Mouse (Mus musculus): ENCODE data around the gene Topbp1. TPM values are rescaled to one million over a fixed set of nuclear protein-coding genes. Genes with fewer than 3 reads are reported as not detected.

Topbp1 gene
- polyA plus RNA-seq, 1 experiment from 2014 or later = 33.1 TPM

GRCm38 (mm10) chr9:103365290-103366247 lies 60.6 kb downstream of the Topbp1 start, which contains the start of gene Cdv3:
Gene Cdv3, minus strand, starts transcription at chr9:103365840.
- ATAC-seq (replicated peaks; ENCODE audit: low FRiP score, low read depth) (peak; percentile 98), DNase-seq (ENCODE audit: low spot score) (peak; percentile 100)
- H3K9ac ChIP-seq (ENCODE audit: low read depth, low read length) = peak within 1 kb of the TSS; percentile 95
- peaks cover 15% of the 10 kb centered on the region; the same call in 1 of the 2 replicates for H3K4me1 ChIP-seq (replicated peaks; ENCODE audit: insufficient read depth, low read length)
- peak within 1 kb of the TSS; percentile 78 for H3K4me3 ChIP-seq (replicated peaks; ENCODE audit: low read depth, low read length)
- peak within 1 kb of the TSS; percentile 86 for H3K4me2 ChIP-seq (ENCODE audit: low read length)
- no peaks in the 10 kb centered on the region for H3K27me3 ChIP-seq (ENCODE audit: insufficient read depth, low read length)
- WGBS = 2% methylated on average over 84 of the region's 95 CpGs
- peaks cover 10% of the 10 kb centered on the region; the same call in 1 of the 2 replicates for H3K36me3 ChIP-seq (ENCODE audit: insufficient read depth, low read length)
- TF ChIP-seq CTCF (IDR thresholded peaks at IDR 0.05; ENCODE audit: low read depth) = peak; percentile 43
- H3K9me3 ChIP-seq (replicated peaks; ENCODE audit: low read length) = no peaks in the 10 kb centered on the region
- peak within 1 kb of the TSS; percentile 97 for H3K27ac ChIP-seq

GRCm38 (mm10) chr9:103366356-103366755 lies 61.3 kb downstream of the Topbp1 start:
- Histone ChIP-seq H3K27ac (peak overlapping the region; percentile 58), H3K36me3 (ENCODE audit: insufficient read depth, low read length) (0 out of 2 replicates have a peak, but pooled peaks cover 8% of the 10 kb centered on the region), H3K4me1 (replicated peaks; ENCODE audit: insufficient read depth, low read length) (peaks cover 15% of the 10 kb centered on the region; the same call in 1 of the 2 replicates), H3K4me2 (ENCODE audit: low read length) (peak overlapping the region; percentile 45), H3K9ac (ENCODE audit: low read depth, low read length) (no peak overlapping the region), H3K9me3 (replicated peaks; ENCODE audit: low read length) (no peaks in the 10 kb centered on the region), H3K4me3 (replicated peaks; ENCODE audit: low read depth, low read length) (peak overlapping the region; percentile 16; the same call in 1 of the 2 replicates), H3K27me3 (ENCODE audit: insufficient read depth, low read length) (no peaks in the 10 kb centered on the region)
- 56% methylated on average over 9 of the region's 9 CpGs for WGBS
- DNase-seq (ENCODE audit: low spot score) (no peak), ATAC-seq (replicated peaks; ENCODE audit: low FRiP score, low read depth) (no peak)
- no peak for TF ChIP-seq CTCF (IDR thresholded peaks at IDR 0.05; ENCODE audit: low read depth)

DNA sequence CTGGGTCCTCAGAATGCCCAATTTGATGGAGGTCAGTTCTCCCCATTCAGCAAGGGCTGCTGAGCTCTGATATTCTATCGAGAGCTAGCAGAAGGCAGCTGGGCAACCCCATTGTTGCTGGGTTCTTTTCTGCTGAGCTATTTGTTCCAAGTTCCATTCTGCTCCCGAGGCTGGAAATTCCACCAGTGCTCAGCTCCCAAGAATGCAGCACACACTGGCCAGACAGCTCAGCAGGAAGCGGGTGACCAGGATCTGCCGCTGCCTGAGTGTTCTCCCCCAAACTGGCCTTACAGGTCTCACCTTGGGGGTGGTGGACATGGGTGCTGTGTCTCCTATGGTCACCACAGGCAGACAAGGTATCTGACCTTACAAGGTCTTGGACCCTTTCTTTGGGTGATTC lies 64.9 kb downstream of the Topbp1 start:
- Histone ChIP-seq H3K27ac (no peak overlapping the region), H3K27me3 (ENCODE audit: insufficient read depth, low read length) (no peaks in the 10 kb centered on the region), H3K4me1 (replicated peaks; ENCODE audit: insufficient read depth, low read length) (0 out of 2 replicates have a peak, but pooled peaks cover 7% of the 10 kb centered on the region), H3K36me3 (ENCODE audit: insufficient read depth, low read length) (no peaks in the 10 kb centered on the region), H3K4me3 (replicated peaks; ENCODE audit: low read depth, low read length) (no peak overlapping the region), H3K9me3 (replicated peaks; ENCODE audit: low read length) (no peaks in the 10 kb centered on the region), H3K9ac (ENCODE audit: low read depth, low read length) (no peak overlapping the region), H3K4me2 (ENCODE audit: low read length) (no peak overlapping the region)
- 74% methylated on average over 4 of the region's 4 CpGs for WGBS
- no peak for TF ChIP-seq CTCF (IDR thresholded peaks at IDR 0.05; ENCODE audit: low read depth)
- DNase-seq (ENCODE audit: low spot score) (no peak), ATAC-seq (replicated peaks; ENCODE audit: low FRiP score, low read depth) (no peak)

- 81% methylated on average over 5 of the region's 5 CpGs for WGBS
- H3K27me3 ChIP-seq (ENCODE audit: insufficient read depth, low read length) = no peaks in the 10 kb centered on the region
- no peak overlapping the region for H3K27ac ChIP-seq
- no peak for TF ChIP-seq CTCF (IDR thresholded peaks at IDR 0.05; ENCODE audit: low read depth)
- DNase-seq (ENCODE audit: low spot score) (no peak), ATAC-seq (replicated peaks; ENCODE audit: low FRiP score, low read depth) (no peak)
- no peaks in the 10 kb centered on the region for H3K9me3 ChIP-seq (replicated peaks; ENCODE audit: low read length)
- H3K4me3 ChIP-seq (replicated peaks; ENCODE audit: low read depth, low read length) = no peak overlapping the region
- no peak overlapping the region for H3K4me2 ChIP-seq (ENCODE audit: low read length)
- H3K4me1 ChIP-seq (replicated peaks; ENCODE audit: insufficient read depth, low read length) = no peaks in the 10 kb centered on the region
- H3K36me3 ChIP-seq (ENCODE audit: insufficient read depth, low read length) = no peaks in the 10 kb centered on the region
- no peak overlapping the region for H3K9ac ChIP-seq (ENCODE audit: low read depth, low read length)
These were observed 67.4 kb downstream of the Topbp1 start for GRCm38 (mm10) chr9:103372271-103373010.

DNA sequence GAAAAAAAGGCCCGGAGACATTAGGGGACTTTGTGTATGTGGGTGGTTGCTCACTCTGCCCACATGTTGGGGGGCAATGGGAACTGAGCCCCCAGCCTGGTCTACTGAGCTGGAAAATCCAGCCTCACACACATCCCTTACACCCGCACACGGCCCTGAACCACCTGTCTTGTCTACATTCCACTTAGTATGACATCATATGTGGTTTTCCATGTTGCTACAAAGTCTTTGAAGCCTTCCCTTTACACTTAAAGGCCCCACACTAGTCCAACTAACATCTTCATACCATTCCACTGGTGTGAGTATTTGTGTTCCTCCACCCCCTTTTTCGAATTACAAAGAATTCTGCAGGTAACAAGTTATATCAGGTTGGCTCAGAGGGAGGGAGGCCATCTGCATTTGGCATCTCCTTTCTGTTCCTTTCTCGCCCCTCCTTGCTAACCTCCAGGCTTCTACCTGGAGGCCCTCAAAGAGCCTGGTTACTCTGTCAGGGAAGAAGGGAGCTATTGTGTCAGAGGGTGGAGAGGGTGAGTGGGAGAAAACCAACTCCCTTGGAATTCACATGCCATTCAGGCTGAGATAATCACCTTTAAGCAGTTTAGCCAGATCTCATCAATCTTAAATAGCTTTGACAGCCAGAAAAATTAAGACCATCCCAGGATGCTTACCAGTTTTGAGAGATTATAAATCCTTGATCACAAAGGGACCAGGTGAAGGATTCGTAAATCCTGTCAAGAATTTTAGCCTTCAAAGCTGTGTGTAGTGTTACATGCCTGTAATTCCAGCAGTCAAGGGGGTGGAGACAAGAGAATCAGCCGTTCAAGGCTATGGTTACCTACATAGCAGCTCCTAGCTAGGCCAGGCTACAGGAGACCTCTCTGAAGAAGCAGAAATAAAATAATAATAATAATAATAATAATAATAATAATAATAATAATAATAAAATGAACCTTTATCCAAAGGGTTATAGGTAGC lies 71.6 kb downstream of the Topbp1 start:
- WGBS = 52% methylated on average over 7 of the region's 7 CpGs
- Histone ChIP-seq H3K9ac (ENCODE audit: low read depth, low read length) (no peak overlapping the region), H3K4me2 (ENCODE audit: low read length) (no peak overlapping the region), H3K4me1 (replicated peaks; ENCODE audit: insufficient read depth, low read length) (no peaks in the 10 kb centered on the region), H3K36me3 (ENCODE audit: insufficient read depth, low read length) (no peaks in the 10 kb centered on the region), H3K4me3 (replicated peaks; ENCODE audit: low read depth, low read length) (no peak overlapping the region), H3K27ac (no peak overlapping the region), H3K9me3 (replicated peaks; ENCODE audit: low read length) (no peaks in the 10 kb centered on the region), H3K27me3 (ENCODE audit: insufficient read depth, low read length) (no peaks in the 10 kb centered on the region)
- DNase-seq (ENCODE audit: low spot score) (no peak), ATAC-seq (replicated peaks; ENCODE audit: low FRiP score, low read depth) (no peak)
- no peak for TF ChIP-seq CTCF (IDR thresholded peaks at IDR 0.05; ENCODE audit: low read depth)

Data from kidney, postnatal 0 days (tissue).